Mouse (Mus musculus): ENCODE data around the gene Atg3. TPM values are rescaled to one million over a fixed set of nuclear protein-coding genes. Genes with fewer than 3 reads are reported as not detected.

Gene Atg3
- polyA plus RNA-seq, 1 experiment from 2014 or later, result 53.4 TPM

DNA sequence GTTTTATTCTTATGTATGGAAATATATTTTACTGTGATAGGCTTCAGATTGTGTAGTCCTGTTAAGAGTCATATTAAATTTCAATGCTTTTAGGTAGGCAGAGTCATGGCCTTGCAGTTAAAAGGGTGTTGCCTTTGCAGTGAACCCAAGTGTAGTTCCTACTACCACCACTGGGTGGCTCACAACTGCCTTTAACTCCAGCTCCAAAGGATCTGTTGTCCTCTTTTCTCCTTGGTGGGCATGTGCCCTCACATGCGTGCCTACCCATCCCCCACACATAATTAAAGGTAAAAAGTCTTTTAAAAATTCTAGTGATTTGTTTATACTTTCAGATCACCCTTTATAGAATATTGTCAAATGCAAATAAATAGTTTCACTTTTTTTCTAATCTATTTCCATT is 34.0 kb downstream of the Atg3 start:
- no peak overlapping the region for H3K27ac ChIP-seq (ENCODE audit: low read depth, low read length)
- H3K4me2 ChIP-seq (ENCODE audit: low read depth), result no peak overlapping the region
- H3K27me3 ChIP-seq (ENCODE audit: control insufficient read depth, insufficient read depth, low read length), result no peaks in the 10 kb centered on the region
- no peaks in the 10 kb centered on the region for H3K36me3 ChIP-seq (ENCODE audit: control insufficient read depth, insufficient read depth, low read length)
- 6% methylated on average over 1 of the region's 1 CpGs for WGBS
- no peaks in the 10 kb centered on the region for H3K9me3 ChIP-seq (ENCODE audit: control insufficient read depth, low read length)
- H3K4me1 ChIP-seq (ENCODE audit: control insufficient read depth, insufficient read depth, low read length), result no peaks in the 10 kb centered on the region
- DNase-seq (ENCODE audit: low spot score), result peak; percentile 76
- ATAC-seq (ENCODE audit: insufficient read depth, low FRiP score, low TSS enrichment), result peak; percentile 69
- H3K4me3 ChIP-seq (ENCODE audit: low read depth, low read length), result no peak overlapping the region
- H3K9ac ChIP-seq (ENCODE audit: low read length), result no peak overlapping the region

DNA sequence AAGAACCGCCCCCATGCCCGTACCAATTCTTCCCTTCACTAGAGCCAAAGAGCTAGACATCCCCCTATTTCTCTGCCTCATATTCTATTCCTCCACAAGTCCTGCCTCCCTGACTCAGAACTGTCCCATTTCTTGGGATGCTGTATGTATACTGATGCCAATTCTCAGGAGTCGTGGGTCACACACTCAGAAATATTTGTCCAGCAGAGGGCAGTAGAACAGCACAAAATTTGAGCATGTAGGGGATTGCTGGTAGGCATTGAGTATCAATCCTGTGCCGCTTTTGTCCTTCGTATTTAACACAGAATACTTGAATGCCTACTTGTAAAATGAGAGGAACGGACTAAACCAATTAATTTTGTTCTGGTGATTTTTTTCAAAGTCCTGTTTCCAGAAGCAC is 38.2 kb downstream of the Atg3 start:
- H3K9me3 ChIP-seq (ENCODE audit: control insufficient read depth, low read length), result no peaks in the 10 kb centered on the region
- ATAC-seq (ENCODE audit: insufficient read depth, low FRiP score, low TSS enrichment) (peak; percentile 82), DNase-seq (ENCODE audit: low spot score) (peak; percentile 70)
- H3K4me1 ChIP-seq (ENCODE audit: control insufficient read depth, insufficient read depth, low read length), result no peaks in the 10 kb centered on the region
- no peaks in the 10 kb centered on the region for H3K36me3 ChIP-seq (ENCODE audit: control insufficient read depth, insufficient read depth, low read length)
- no peak overlapping the region for H3K27ac ChIP-seq (ENCODE audit: low read depth, low read length)
- H3K9ac ChIP-seq (ENCODE audit: low read length), result no peak overlapping the region
- no peak overlapping the region for H3K4me3 ChIP-seq (ENCODE audit: low read depth, low read length)
- WGBS, result 28% methylated on average over 6 of the region's 6 CpGs
- H3K27me3 ChIP-seq (ENCODE audit: control insufficient read depth, insufficient read depth, low read length), result no peaks in the 10 kb centered on the region
- no peak overlapping the region for H3K4me2 ChIP-seq (ENCODE audit: low read depth)

DNA sequence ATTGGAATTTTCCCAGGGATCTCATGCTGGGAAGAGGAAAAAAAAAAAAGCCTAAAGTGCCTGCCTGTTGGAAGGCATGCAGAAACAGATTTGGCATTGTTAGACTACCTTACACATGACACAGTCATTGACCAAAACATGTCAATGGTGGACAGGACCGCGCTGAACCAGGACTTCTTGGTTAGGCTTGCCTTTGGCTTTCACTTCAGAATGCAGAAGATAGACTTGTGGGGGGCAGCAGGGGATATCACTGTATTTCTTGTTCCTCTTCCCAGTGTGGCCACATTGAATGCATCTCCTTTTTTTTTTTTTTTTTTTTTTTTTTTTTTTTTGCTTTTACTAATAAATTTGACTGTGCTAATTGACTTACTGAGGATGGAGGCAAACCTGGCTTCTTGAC is 42.8 kb downstream of the Atg3 start:
- Histone ChIP-seq H3K9ac (ENCODE audit: low read length) (no peak overlapping the region), H3K9me3 (ENCODE audit: control insufficient read depth, low read length) (no peaks in the 10 kb centered on the region), H3K36me3 (ENCODE audit: control insufficient read depth, insufficient read depth, low read length) (no peaks in the 10 kb centered on the region), H3K4me3 (ENCODE audit: low read depth, low read length) (no peak overlapping the region), H3K27me3 (ENCODE audit: control insufficient read depth, insufficient read depth, low read length) (no peaks in the 10 kb centered on the region), H3K4me2 (ENCODE audit: low read depth) (no peak overlapping the region), H3K27ac (ENCODE audit: low read depth, low read length) (no peak overlapping the region), H3K4me1 (ENCODE audit: control insufficient read depth, insufficient read depth, low read length) (no peaks in the 10 kb centered on the region)
- 100% methylated on average over 2 of the region's 2 CpGs for WGBS
- no peak for DNase-seq (ENCODE audit: low spot score)
- ATAC-seq (ENCODE audit: insufficient read depth, low FRiP score, low TSS enrichment), result no peak

DNA sequence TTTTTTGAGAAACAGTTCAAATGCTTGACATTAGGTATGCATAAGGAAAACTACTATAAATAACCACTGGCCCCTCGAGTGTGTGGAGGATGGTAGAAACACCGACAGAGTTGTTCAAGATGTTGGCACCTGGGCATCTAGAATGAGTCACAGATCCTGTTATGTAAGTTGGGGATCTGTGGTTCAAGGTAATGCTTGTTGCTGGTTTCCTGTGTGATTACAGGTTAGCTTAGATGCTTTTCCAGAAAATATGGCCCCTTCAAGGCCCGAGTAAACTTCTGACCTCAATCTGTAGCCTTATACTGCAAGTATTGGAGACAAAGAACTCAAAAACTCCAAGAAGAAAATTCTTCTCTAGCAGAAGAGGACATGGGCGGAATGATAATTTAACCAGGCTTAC is 45.9 kb downstream of the Atg3 start:
- DNase-seq (ENCODE audit: low spot score), result no peak
- 82% methylated on average over 4 of the region's 4 CpGs for WGBS
- no peaks in the 10 kb centered on the region for H3K9me3 ChIP-seq (ENCODE audit: control insufficient read depth, low read length)
- no peaks in the 10 kb centered on the region for H3K4me1 ChIP-seq (ENCODE audit: control insufficient read depth, insufficient read depth, low read length)
- no peaks in the 10 kb centered on the region for H3K36me3 ChIP-seq (ENCODE audit: control insufficient read depth, insufficient read depth, low read length)
- H3K4me3 ChIP-seq (ENCODE audit: low read depth, low read length), result no peak overlapping the region
- H3K9ac ChIP-seq (ENCODE audit: low read length), result no peak overlapping the region
- no peak for ATAC-seq (ENCODE audit: insufficient read depth, low FRiP score, low TSS enrichment)
- H3K27ac ChIP-seq (ENCODE audit: low read depth, low read length), result no peak overlapping the region
- no peak overlapping the region for H3K4me2 ChIP-seq (ENCODE audit: low read depth)
- no peaks in the 10 kb centered on the region for H3K27me3 ChIP-seq (ENCODE audit: control insufficient read depth, insufficient read depth, low read length)

DNA sequence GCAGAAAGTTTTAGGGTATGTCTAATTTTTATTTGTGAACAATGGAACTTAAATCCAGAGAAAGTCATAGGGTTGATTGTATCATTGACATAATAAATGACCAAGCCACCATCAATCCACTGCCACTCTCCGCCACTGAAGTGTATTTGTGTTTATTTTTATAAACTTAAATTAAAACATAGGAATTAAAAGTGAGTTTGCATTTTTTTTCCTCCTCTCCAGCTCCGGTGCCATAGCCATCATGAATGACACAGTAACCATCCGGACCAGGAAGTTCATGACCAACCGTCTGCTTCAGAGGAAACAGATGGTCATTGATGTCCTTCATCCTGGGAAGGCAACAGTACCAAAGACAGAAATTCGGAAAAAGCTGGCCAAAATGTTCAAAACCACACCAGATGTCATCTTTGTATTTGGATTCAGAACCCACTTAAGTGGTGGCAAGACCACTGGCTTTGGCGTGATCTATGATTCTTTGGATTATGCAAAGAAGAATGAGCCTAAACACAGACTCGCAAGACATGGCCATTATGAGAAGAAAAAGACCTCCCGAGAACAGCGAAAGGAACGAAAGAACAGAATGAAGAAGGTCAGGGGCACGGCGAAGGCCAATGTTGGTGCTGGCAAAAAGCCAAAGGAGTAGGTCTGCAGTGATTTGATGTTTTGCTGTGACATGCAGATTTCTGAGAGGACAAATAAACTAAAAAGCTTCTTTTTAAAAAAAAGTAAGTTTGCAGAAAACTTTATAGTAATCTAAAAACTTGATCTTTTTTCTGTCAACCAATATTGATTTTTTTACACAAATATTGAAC is 46.5 kb downstream of the Atg3 start:
- H3K27me3 ChIP-seq (ENCODE audit: control insufficient read depth, insufficient read depth, low read length), result no peaks in the 10 kb centered on the region
- no peaks in the 10 kb centered on the region for H3K36me3 ChIP-seq (ENCODE audit: control insufficient read depth, insufficient read depth, low read length)
- WGBS, result 76% methylated on average over 12 of the region's 12 CpGs
- H3K27ac ChIP-seq (ENCODE audit: low read depth, low read length), result no peak overlapping the region
- no peak overlapping the region for H3K9ac ChIP-seq (ENCODE audit: low read length)
- no peak overlapping the region for H3K4me3 ChIP-seq (ENCODE audit: low read depth, low read length)
- no peaks in the 10 kb centered on the region for H3K9me3 ChIP-seq (ENCODE audit: control insufficient read depth, low read length)
- ATAC-seq (ENCODE audit: insufficient read depth, low FRiP score, low TSS enrichment), result no peak
- H3K4me1 ChIP-seq (ENCODE audit: control insufficient read depth, insufficient read depth, low read length), result no peaks in the 10 kb centered on the region
- no peak for DNase-seq (ENCODE audit: low spot score)
- H3K4me2 ChIP-seq (ENCODE audit: low read depth), result no peak overlapping the region

DNA sequence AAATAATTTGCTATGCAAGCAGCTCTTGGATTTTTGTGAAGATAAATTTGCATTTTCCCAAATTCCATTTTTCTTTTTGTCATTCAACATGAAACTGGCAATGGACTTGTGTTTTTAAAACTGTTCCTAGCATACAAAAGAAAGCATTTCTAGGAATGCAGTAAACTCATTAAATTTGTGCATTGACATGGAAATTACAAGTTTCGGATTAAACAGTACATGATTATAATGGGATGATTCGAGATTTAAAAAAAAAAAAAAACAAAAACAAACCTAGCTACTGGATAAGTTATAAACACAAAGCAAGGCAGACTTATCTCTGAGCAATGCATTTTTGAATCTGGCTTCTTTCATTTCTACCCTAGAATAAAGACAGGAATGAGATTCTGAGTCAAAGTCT is 63.4 kb downstream of the Atg3 start:
- H3K9ac ChIP-seq (ENCODE audit: low read length), result no peak overlapping the region
- WGBS, result 80% methylated on average over 2 of the region's 2 CpGs

DNA sequence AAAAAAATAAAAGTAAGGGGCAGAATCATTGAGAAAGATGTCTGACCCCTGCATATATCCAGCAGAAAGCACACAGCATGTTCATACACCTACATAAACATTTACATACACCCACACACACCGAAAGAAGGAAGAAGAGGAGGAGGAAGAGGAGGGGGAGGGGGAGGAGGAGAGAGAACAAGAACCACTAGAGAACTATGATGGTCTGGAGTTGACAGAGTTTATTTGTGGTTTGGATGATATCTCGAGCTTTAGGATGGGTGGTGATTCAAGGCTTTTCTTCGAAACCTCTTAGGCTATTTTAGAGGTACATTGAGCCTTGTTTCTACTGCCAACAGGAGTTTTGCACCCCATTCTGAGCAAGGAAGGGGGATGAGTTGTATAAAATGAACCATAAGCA is 64.2 kb downstream of the Atg3 start:
- Histone ChIP-seq H3K9me3 (ENCODE audit: control insufficient read depth, low read length) (no peaks in the 10 kb centered on the region), H3K4me3 (ENCODE audit: low read depth, low read length) (no peak overlapping the region), H3K27ac (ENCODE audit: low read depth, low read length) (no peak overlapping the region), H3K9ac (ENCODE audit: low read length) (no peak overlapping the region), H3K27me3 (ENCODE audit: control insufficient read depth, insufficient read depth, low read length) (no peaks in the 10 kb centered on the region), H3K4me2 (ENCODE audit: low read depth) (no peak overlapping the region), H3K4me1 (ENCODE audit: control insufficient read depth, insufficient read depth, low read length) (no peaks in the 10 kb centered on the region), H3K36me3 (ENCODE audit: control insufficient read depth, insufficient read depth, low read length) (no peaks in the 10 kb centered on the region)
- 85% methylated on average over 3 of the region's 3 CpGs for WGBS
- DNase-seq (ENCODE audit: low spot score) (no peak), ATAC-seq (ENCODE audit: insufficient read depth, low FRiP score, low TSS enrichment) (no peak)

More for the DNA sequence above, 63.4 kb downstream of the Atg3 start:
- no peak for DNase-seq (ENCODE audit: low spot score)
- Histone ChIP-seq H3K4me3 (ENCODE audit: low read depth, low read length) (no peak overlapping the region), H3K4me2 (ENCODE audit: low read depth) (no peak overlapping the region), H3K4me1 (ENCODE audit: control insufficient read depth, insufficient read depth, low read length) (no peaks in the 10 kb centered on the region), H3K36me3 (ENCODE audit: control insufficient read depth, insufficient read depth, low read length) (no peaks in the 10 kb centered on the region), H3K27me3 (ENCODE audit: control insufficient read depth, insufficient read depth, low read length) (no peaks in the 10 kb centered on the region), H3K9me3 (ENCODE audit: control insufficient read depth, low read length) (no peaks in the 10 kb centered on the region), H3K27ac (ENCODE audit: low read depth, low read length) (no peak overlapping the region)
- ATAC-seq (ENCODE audit: insufficient read depth, low FRiP score, low TSS enrichment), result no peak

DNA sequence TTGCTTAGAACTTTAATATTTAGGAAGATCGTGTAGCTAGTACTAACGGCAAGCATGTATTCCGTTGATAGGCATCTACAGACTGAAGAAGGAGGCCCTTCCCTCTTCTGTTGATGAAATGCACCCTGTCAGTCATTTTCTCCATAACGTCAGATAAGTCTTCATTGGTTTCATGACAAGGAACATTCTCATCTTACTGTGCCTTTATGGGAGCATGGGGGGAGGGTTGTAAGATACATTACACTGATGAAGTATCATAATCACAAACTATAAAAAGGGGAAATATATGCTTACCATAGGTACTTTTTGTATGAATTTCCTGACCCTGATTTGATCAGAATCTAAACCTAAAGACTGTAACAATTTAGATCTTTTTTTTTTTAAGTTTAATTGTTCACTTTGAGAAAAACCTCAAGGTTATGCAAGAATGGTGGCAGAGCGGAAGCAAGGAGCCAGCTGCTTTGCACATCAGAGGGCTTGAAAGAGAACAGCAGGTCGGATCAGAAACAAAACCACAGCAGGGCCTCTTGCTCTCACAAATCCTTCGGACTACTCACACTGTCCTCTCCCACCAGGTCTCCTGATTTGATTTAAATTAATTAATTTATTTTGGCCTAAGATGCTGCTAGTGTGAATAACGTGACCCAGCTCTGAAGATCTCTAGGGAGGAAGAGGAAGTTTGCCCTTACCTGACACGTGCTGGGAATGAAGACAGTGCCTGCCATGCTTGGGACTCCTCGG is 65.2 kb downstream of the Atg3 start, which contains the start of gene Btla:
Gene Btla, plus strand, starts transcription at position 668 of the 741 bp plus-strand sequence.
- Histone ChIP-seq H3K27me3 (ENCODE audit: control insufficient read depth, insufficient read depth, low read length) (no peaks in the 10 kb centered on the region), H3K36me3 (ENCODE audit: control insufficient read depth, insufficient read depth, low read length) (no peaks in the 10 kb centered on the region), H3K4me1 (ENCODE audit: control insufficient read depth, insufficient read depth, low read length) (no peaks in the 10 kb centered on the region), H3K4me2 (ENCODE audit: low read depth) (no peak within 1 kb of the TSS), H3K9me3 (ENCODE audit: control insufficient read depth, low read length) (no peaks in the 10 kb centered on the region), H3K4me3 (ENCODE audit: low read depth, low read length) (no peak within 1 kb of the TSS), H3K27ac (ENCODE audit: low read depth, low read length) (no peak within 1 kb of the TSS), H3K9ac (ENCODE audit: low read length) (no peak within 1 kb of the TSS)
- 44% methylated on average over 10 of the region's 10 CpGs for WGBS
- DNase-seq (ENCODE audit: low spot score) (no peak), ATAC-seq (ENCODE audit: insufficient read depth, low FRiP score, low TSS enrichment) (no peak)
